Mouse (Mus musculus) bone marrow, adult 2 months (tissue): ENCODE data around the gene Ttn.

ENCODE experiments used
- CTCF ChIP-seq: fragments of 200-500 bp; IDR thresholded peaks from 2 replicates; pipeline ENCODE4 v1.5.1; 2011; ENCODE audit warnings: low read length, control low read depth; ENCODE audit not compliant: control insufficient read depth, insufficient read depth
- POLR2A ChIP-seq: fragments of 200-500 bp; IDR thresholded peaks from 2 replicates; pipeline ENCODE4 v1.6.1; 2011; ENCODE audit warnings: low read depth, mild to moderate bottlenecking, control low read depth, low read length, borderline replicate concordance; ENCODE audit not compliant: control insufficient read depth

- no peak for TF ChIP-seq POLR2A
- no peak for TF ChIP-seq CTCF
Measured at GRCm38 (mm10) chr2:76673472-76674081, 308.8 kb downstream of the Ttn start.
